Mouse (Mus musculus) left cerebral cortex, postnatal 36 days (tissue): ENCODE measurements around the gene Ppard. TPM values are rescaled to one million over a fixed set of nuclear protein-coding genes. Genes with fewer than 3 reads are reported as not detected.
"Not testable (repeated sequence)": the region's sequence is repeated elsewhere in the genome, so short reads cannot be mapped to it uniquely, and the experiment has no call there.

Experiments used
- DNase-seq, 2 experiments: peaks; one replicate each; pipeline ENCODE4 v3.0.0; 2021 to 2022; ENCODE audit warnings: low spot score in 2 of 2, mixed read lengths in 1 of 2
- intact Hi-C: fragments of 180-260 bp; cut with DNase I; formaldehyde crosslinking; loops from one replicate; pipeline ENCODE4 v1.15.1; 2025
- total RNA-seq, 2 experiments: library from RNA; stranded (reverse); gene quantifications; 2 replicates each; pipeline ENCODE4 v1.2.3; 2021

Ppard gene
- total RNA-seq, 2 experiments from 2014 or later: 28.7 to 30.2 TPM

- DNase-seq, intact Hi-C loops: not testable (repeated sequence)
These were observed 10.0 kb upstream of the Ppard start for GRCm38 (mm10) chr17:28222463-28222862.

GRCm38 (mm10) chr17:28223561-28224391 is 8.7 kb upstream of the Ppard start:
- intact Hi-C loops: no loop called here
- DNase-seq: peak; percentile 84 to 87

- intact Hi-C loops: loop anchor here (5.0 kb wide), 2 partner anchors 103 to 303 kb away; partner anchors contain the start of gene Rpl10a
These were observed 7.9 kb upstream of the Ppard start for GRCm38 (mm10) chr17:28224615-28225014.

GRCm38 (mm10) chr17:28226014-28226413 is 6.5 kb upstream of the Ppard start:
- peak; percentile 91 to 93 for DNase-seq
- intact Hi-C loops: loop anchor here (1.0 to 5.0 kb wide), 3 partner anchors 83 to 301 kb away; partner anchors contain the start of gene Rpl10a

More at GRCm38 (mm10) chr17:28224615-28225014, 7.9 kb upstream of the Ppard start:
- DNase-seq: no peak

GRCm38 (mm10) chr17:28230486-28230885 is 2.0 kb upstream of the Ppard start:
- intact Hi-C loops: no loop called here
- DNase-seq: no peak

- intact Hi-C loops: no loop called here
- no peak for DNase-seq
These were observed 1.3 kb upstream of the Ppard start for GRCm38 (mm10) chr17:28231026-28231736.

- intact Hi-C loops: no loop called here
- no peak for DNase-seq
These were observed 711 bp downstream of the Ppard start for GRCm38 (mm10) chr17:28233091-28233731.

- intact Hi-C loops: no loop called here
- DNase-seq: no peak
These were observed 2.1 kb downstream of the Ppard start for GRCm38 (mm10) chr17:28234641-28235040.

GRCm38 (mm10) chr17:28235982-28236635 is 3.6 kb downstream of the Ppard start:
- DNase-seq: no peak
- intact Hi-C loops: no loop called here

- intact Hi-C loops: no loop called here
- no peak for DNase-seq
These were observed 4.1 kb downstream of the Ppard start for GRCm38 (mm10) chr17:28236636-28237015.

GRCm38 (mm10) chr17:28237362-28237761 is 4.9 kb downstream of the Ppard start:
- intact Hi-C loops: no loop called here
- DNase-seq: no peak

GRCm38 (mm10) chr17:28237874-28238273 is 5.4 kb downstream of the Ppard start:
- no peak for DNase-seq
- intact Hi-C loops: no loop called here

GRCm38 (mm10) chr17:28240846-28241245 is 8.3 kb downstream of the Ppard start:
- intact Hi-C loops: no loop called here

GRCm38 (mm10) chr17:28242296-28242695 is 9.8 kb downstream of the Ppard start:
- intact Hi-C loops: no loop called here

More at GRCm38 (mm10) chr17:28240846-28241245, 8.3 kb downstream of the Ppard start:
- DNase-seq: no peak

GRCm38 (mm10) chr17:28244214-28244613 is 11.7 kb downstream of the Ppard start:
- DNase-seq: no peak
- intact Hi-C loops: no loop called here

More at GRCm38 (mm10) chr17:28242296-28242695, 9.8 kb downstream of the Ppard start:
- no peak for DNase-seq

- peak in 1 of 2 experiments; percentile 28 for DNase-seq
- intact Hi-C loops: no loop called here
These were observed 12.2 kb downstream of the Ppard start for GRCm38 (mm10) chr17:28244714-28245113.

- no peak for DNase-seq
- intact Hi-C loops: no loop called here
These were observed 14.1 kb downstream of the Ppard start for GRCm38 (mm10) chr17:28246640-28247039.

- intact Hi-C loops: no loop called here
- DNase-seq: no peak
These were observed 15.1 kb downstream of the Ppard start for GRCm38 (mm10) chr17:28247613-28248012.

GRCm38 (mm10) chr17:28249062-28249461 is 16.6 kb downstream of the Ppard start:
- no peak for DNase-seq
- intact Hi-C loops: no loop called here
